Mouse (Mus musculus): Measurements from ENCODE around the gene Itga2. TPM values are rescaled to one million over a fixed set of nuclear protein-coding genes. Genes with fewer than 3 reads are reported as not detected.
A peak's percentile ranks its signal among the peaks of the same experiment; 100 is the strongest.

Gene Itga2
- polyA plus RNA-seq (2012; rRNA removed): 1.1 and 2.1 TPM in 2 replicates

DNA sequence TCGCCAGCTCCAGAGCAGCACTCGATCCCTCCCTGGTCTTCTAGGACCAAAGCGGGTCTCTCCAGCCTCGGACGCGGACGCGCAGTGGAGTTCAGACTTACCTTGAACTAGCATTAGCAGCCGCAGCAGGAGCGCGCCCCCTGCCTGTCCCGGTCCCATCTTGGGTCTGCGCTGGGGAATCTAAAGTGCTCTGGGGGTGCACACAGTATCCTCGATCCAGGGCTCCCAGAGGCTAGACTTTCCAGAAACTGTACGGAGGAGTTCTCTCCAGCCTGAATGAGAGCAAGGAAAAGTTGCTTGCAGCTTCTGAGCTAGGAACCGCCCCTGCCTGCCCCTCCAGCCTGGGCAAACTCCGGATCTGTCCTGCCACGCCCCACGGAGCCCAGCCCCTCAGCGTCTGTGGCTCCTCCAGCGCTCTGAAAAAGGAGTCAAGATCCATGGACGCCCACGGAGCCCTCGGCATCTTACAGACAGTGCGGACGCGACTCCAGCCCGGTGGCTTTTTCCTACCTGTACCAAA is at the start of gene Itga2:
Itga2 (minus strand) TSS at position 326 of the 520 bp plus-strand sequence.
- DNase-seq (ENCODE audit: low read depth): peak; percentile 77
- TF ChIP-seq POLR2A (IDR thresholded peaks at IDR 0.05; ENCODE audit: borderline replicate concordance, extremely low read depth, insufficient read depth, insufficient read length, poor library complexity, severe bottlenecking): no peak
- peak; percentile 43 for TF ChIP-seq CTCF (IDR thresholded peaks at IDR 0.05; ENCODE audit: borderline replicate concordance, extremely low read depth, insufficient read depth, insufficient read length)

DNA sequence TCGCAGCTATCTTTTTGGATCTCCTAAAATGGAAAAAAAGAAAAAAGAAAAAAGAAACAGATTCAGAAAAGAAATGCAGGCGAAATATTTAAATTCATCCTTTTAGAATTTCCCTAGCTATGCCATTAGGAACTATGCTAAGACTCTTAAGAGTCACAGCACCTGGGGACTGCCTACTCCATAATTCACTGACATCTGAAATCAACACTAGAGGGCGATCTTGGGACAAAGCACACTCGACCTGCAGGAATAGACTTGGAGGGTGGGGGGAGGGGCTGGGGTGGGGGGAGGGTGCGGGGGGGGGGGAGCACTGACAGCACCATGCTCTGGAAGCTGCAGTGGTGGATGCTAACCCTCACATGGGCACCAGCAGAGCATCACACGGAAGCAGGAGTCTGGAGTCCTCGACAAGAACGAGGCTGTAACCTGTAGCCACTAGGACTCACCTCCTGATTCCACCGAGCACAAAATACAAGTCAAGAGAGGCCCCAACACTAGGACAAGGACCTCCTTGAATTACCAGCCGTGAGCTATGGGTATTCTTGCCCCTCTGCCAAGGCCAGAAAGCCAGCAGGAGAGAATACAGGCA is 49.0 kb upstream of the Itga2 start:
- peak; percentile 57 for DNase-seq (ENCODE audit: low read depth)
- no peak for TF ChIP-seq POLR2A (IDR thresholded peaks at IDR 0.05; ENCODE audit: borderline replicate concordance, extremely low read depth, insufficient read depth, insufficient read length, poor library complexity, severe bottlenecking)
- TF ChIP-seq CTCF (IDR thresholded peaks at IDR 0.05; ENCODE audit: borderline replicate concordance, extremely low read depth, insufficient read depth, insufficient read length): peak; percentile 36; the same call in 1 of the 2 replicates

DNA sequence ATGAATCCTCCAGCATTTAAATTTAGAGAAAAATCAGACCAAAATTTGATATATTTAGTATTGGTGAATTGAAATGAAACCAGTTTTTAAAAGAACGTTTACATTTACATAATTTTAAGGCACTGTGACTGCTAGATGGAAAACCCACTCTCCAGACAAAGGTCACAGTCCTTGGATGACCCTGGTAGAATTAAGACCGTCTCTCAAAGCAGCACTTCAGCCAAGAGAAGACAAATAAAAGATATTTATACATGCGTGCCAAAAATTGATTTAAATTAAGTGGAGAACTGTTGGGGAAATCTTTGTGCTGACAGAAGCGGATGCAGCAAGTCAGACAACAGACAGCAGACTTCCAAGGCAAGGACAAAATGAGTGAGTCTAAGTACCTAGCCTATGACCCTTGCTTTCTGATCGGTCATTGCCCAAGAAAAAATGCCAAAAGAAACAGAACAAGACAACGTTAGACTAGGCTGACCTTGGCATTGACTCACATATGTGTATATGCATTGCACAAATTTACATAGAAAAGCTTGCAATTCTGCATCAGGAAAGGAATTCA is 42.7 kb upstream of the Itga2 start:
- TF ChIP-seq CTCF (IDR thresholded peaks at IDR 0.05; ENCODE audit: borderline replicate concordance, extremely low read depth, insufficient read depth, insufficient read length) (no peak), POLR2A (IDR thresholded peaks at IDR 0.05; ENCODE audit: borderline replicate concordance, extremely low read depth, insufficient read depth, insufficient read length, poor library complexity, severe bottlenecking) (no peak)
- DNase-seq (ENCODE audit: low read depth): no peak

DNA sequence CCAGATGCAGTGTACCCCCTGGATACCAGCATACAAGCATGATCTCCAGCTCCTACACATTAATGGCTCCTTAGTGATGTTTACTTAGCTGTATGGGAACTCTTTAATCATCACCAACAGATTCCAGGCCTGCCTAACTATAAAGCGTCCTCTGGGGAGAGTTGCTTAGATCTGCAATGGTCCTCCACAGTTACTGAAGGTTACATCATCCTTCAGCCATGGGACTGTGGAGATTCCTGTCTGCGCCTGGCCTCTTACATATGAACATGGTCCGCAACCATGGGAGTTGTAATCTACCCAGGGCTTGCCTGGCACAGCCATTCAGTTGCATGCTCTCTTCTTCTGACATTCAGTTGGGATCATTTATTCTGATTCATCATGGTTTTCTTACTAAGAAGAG is 40.0 kb upstream of the Itga2 start:
- TF ChIP-seq CTCF (IDR thresholded peaks at IDR 0.05; ENCODE audit: borderline replicate concordance, extremely low read depth, insufficient read depth, insufficient read length): no peak
- TF ChIP-seq POLR2A (IDR thresholded peaks at IDR 0.05; ENCODE audit: borderline replicate concordance, extremely low read depth, insufficient read depth, insufficient read length, poor library complexity, severe bottlenecking): no peak
- no peak for DNase-seq (ENCODE audit: low read depth)

DNA sequence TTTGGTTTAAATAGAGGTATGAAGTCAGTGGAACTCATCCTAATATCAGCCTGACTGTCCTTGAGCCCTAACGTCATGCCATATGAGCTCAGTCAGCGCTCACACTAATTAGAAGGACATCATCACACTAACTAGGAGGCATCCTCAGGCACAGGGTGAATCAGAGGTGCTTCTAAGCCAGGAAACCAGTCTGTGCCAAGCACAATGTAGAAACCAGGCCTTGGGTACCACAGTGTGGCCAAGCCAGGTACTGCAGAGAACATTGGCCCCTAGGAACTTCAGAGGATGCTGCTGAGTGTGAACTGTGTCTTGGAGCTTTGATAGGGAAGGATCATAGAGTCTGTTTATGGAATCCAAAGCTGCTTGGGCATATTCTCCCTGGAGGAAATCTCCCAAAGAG is 32.3 kb upstream of the Itga2 start:
- TF ChIP-seq CTCF (IDR thresholded peaks at IDR 0.05; ENCODE audit: borderline replicate concordance, extremely low read depth, insufficient read depth, insufficient read length) (peak; percentile 89), POLR2A (IDR thresholded peaks at IDR 0.05; ENCODE audit: borderline replicate concordance, extremely low read depth, insufficient read depth, insufficient read length, poor library complexity, severe bottlenecking) (no peak)
- DNase-seq (ENCODE audit: low read depth): peak; percentile 87

DNA sequence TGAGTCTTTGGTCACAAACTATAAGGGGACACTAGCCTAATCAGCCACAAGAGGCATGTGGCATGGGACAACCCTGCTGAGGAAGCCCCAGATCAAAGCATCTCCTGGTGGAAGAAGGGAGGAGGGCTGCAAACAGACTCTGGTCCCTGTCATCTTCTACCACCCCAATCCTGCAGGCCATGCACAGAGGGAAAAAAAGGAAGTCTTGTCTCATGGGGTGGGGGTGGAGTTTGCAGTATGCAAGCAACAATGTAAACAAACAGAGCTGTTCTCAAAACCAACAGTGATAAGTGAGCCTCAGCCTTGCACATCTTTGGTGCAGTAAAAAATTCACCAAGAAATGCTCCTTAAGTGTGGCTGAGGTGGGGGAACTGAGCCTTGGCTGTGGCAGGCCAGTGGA is 22.6 kb upstream of the Itga2 start:
- DNase-seq (ENCODE audit: low read depth): no peak
- TF ChIP-seq POLR2A (IDR thresholded peaks at IDR 0.05; ENCODE audit: borderline replicate concordance, extremely low read depth, insufficient read depth, insufficient read length, poor library complexity, severe bottlenecking) (no peak), CTCF (IDR thresholded peaks at IDR 0.05; ENCODE audit: borderline replicate concordance, extremely low read depth, insufficient read depth, insufficient read length) (no peak)

DNA sequence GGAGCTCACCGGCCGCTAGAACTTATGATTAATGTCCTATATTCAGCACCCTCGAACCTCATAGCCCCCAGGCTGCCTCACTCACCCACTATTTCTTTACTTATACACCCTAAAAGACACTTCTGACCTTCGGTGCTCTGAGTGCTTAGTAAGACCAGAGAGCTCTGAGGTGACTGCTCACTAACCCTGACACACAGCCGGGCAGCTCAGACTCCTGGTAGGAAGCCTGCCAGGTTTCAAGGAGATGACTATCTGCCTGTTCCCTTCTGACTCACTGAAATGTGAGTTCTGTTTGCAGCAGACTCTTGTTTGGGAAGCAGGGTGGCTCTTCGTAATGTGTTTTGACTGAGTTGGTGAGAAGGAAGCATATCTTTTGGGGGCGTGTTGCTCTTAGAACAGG is 1.6 kb upstream of the Itga2 start:
- DNase-seq (ENCODE audit: low read depth): no peak
- TF ChIP-seq CTCF (IDR thresholded peaks at IDR 0.05; ENCODE audit: borderline replicate concordance, extremely low read depth, insufficient read depth, insufficient read length) (no peak), POLR2A (IDR thresholded peaks at IDR 0.05; ENCODE audit: borderline replicate concordance, extremely low read depth, insufficient read depth, insufficient read length, poor library complexity, severe bottlenecking) (no peak)

DNA sequence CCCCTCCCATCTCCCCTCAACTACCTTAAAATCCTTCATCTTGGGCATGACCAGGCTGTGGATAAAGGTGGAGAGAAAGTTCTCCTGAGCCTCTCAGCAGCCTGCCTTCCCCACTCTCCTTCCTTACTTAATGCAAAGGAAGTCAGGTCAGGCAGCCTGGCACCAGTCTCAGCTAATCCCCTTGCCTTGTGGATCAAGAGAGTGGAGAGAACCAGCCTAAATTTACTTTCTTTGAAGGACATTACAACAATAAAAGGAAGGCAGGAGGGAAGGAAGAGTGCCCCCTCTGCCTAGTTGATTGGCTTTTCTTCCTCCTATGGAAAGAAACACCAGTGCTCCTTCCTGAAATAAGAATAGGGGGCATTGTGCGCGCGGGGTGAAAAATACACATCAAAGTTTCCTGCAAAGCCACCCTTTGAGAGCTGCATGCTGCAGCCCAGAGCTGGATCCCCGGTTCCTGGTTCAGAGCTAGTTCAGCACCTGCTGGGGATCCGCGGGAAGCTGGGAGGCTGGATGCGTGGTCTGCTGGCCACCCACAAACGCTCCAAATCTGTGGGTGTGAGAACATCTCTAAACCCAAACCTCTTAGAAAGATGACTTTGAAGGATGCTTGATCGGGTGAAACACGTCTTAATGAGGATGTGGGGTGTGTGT is 777 bp downstream of the Itga2 start:
- peak; percentile 50 for DNase-seq (ENCODE audit: low read depth)
- TF ChIP-seq POLR2A (IDR thresholded peaks at IDR 0.05; ENCODE audit: borderline replicate concordance, extremely low read depth, insufficient read depth, insufficient read length, poor library complexity, severe bottlenecking) (no peak), CTCF (IDR thresholded peaks at IDR 0.05; ENCODE audit: borderline replicate concordance, extremely low read depth, insufficient read depth, insufficient read length) (no peak)

DNA sequence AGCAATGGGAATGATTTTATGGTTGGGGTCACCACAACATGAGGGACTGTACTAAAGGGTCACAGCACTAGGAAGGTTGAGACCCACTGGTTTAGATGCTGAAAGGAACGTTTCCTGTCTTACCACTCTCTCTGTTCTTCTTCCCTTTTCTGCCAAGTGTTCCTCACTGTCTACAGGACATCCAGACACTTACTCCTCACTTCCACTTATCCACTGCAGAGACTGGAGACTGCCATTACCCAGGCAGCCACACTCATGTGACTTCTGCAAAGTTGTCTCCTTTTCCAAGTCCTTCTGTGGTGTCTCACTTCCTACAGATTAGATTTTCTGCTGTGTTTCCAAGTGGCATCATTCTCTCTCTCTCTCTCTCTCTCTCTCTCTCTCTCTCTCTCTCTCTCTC is 7.1 kb downstream of the Itga2 start:
- TF ChIP-seq CTCF (IDR thresholded peaks at IDR 0.05; ENCODE audit: borderline replicate concordance, extremely low read depth, insufficient read depth, insufficient read length) (no peak), POLR2A (IDR thresholded peaks at IDR 0.05; ENCODE audit: borderline replicate concordance, extremely low read depth, insufficient read depth, insufficient read length, poor library complexity, severe bottlenecking) (no peak)
- no peak for DNase-seq (ENCODE audit: low read depth)

DNA sequence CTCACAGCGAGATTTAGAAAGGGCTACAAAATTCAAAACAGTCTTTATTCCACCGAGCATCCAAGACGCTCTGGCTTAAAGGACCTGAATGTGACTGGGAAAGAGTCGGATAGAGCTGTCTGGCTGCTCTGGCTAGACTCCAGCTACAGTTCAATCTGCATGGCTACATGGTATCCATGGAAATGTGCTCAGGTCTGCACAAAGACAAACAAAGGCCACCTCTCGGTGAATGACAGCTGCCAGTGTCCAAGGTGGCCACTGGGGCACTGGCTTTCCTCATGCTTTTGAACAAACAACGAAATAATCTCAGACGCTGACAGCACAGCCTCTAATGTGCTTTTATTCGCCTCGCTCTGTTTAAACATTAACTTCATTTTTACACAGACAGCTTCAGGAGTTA is 8.6 kb downstream of the Itga2 start:
- TF ChIP-seq POLR2A (IDR thresholded peaks at IDR 0.05; ENCODE audit: borderline replicate concordance, extremely low read depth, insufficient read depth, insufficient read length, poor library complexity, severe bottlenecking): no peak
- TF ChIP-seq CTCF (IDR thresholded peaks at IDR 0.05; ENCODE audit: borderline replicate concordance, extremely low read depth, insufficient read depth, insufficient read length): peak; percentile 12; the same call in 1 of the 2 replicates
- DNase-seq (ENCODE audit: low read depth): peak; percentile 95

DNA sequence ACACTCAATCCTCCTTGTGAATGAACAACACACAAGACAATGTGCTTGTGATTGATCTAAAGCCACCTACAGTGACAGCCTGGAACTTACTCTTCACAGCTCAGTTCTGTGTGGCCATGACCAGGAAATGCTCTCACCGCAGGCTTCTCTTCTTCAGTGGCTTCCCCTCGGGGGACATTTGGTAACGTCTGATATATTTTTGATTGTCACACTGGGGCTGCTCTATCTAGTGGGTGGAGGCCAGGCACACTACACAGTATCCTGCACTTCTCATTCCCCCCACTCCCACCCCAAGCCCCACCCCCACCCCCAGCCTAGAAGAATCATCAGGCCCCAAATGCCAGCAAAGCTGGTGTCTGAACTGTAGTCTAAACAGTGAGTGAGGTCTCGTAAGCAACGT is 16.1 kb downstream of the Itga2 start:
- no peak for TF ChIP-seq POLR2A (IDR thresholded peaks at IDR 0.05; ENCODE audit: borderline replicate concordance, extremely low read depth, insufficient read depth, insufficient read length, poor library complexity, severe bottlenecking)
- TF ChIP-seq CTCF (IDR thresholded peaks at IDR 0.05; ENCODE audit: borderline replicate concordance, extremely low read depth, insufficient read depth, insufficient read length): no peak
- DNase-seq (ENCODE audit: low read depth): no peak

Data from brain, embryonic 14.5 days (tissue).